Mouse (Mus musculus) erythroblast, embryonic 14.5 days (primary cell): ENCODE data around the gene Oas1d. TPM values are rescaled to one million over a fixed set of nuclear protein-coding genes. Genes with fewer than 3 reads are reported as not detected.
"Not testable (repeated sequence)": the region's sequence is repeated elsewhere in the genome, so short reads cannot be mapped to it uniquely, and the experiment has no call there.

ENCODE experiments used
- H3K27me3 ChIP-seq: 2 replicates; pipeline ENCODE4 v1.6.1; 2012; ENCODE audit warnings: inconsistent platforms; ENCODE audit not compliant: control insufficient read depth
- H3K36me3 ChIP-seq: 2 replicates; pipeline ENCODE4 v1.6.1; 2012; ENCODE audit warnings: mild to moderate bottlenecking, inconsistent platforms; ENCODE audit not compliant: control insufficient read depth
- H3K4me1 ChIP-seq: 2 replicates; pipeline ENCODE4 v1.6.1; 2012; ENCODE audit warnings: inconsistent platforms; ENCODE audit not compliant: control insufficient read depth
- H3K4me3 ChIP-seq: replicated peaks from 2 replicates; pipeline ENCODE3; 2012; ENCODE audit warnings: moderate library complexity, mild to moderate bottlenecking, inconsistent platforms
- H3K9me3 ChIP-seq: 2 replicates; pipeline ENCODE4 v1.6.1; 2012; ENCODE audit warnings: low read length, inconsistent platforms, mixed read lengths; ENCODE audit not compliant: control insufficient read depth
- GATA1 ChIP-seq: IDR thresholded peaks from 2 replicates; pipeline ENCODE4 v1.6.1; 2012; ENCODE audit warnings: low read length, inconsistent platforms, mixed read lengths
- TAL1 ChIP-seq: IDR thresholded peaks from 3 replicates; pipeline ENCODE4 v1.6.1; 2012; ENCODE audit warnings: low read length, inconsistent platforms, mixed read lengths
- polyA plus RNA-seq: library from polyadenylated mRNA; stranded (reverse); fragments of >175 nt; gene quantifications from 2 replicates; pipeline ENCODE4 v1.2.3, GENCODE M21; 2012

The Oas1d gene
- not detected in 2 replicates for polyA plus RNA-seq

- not testable (repeated sequence) for H3K36me3 ChIP-seq, H3K4me3 ChIP-seq, H3K4me1 ChIP-seq, H3K27me3 ChIP-seq, H3K9me3 ChIP-seq
Observed at GRCm38 (mm10) chr5:120914204-120914603, at the start of gene Oas1d. Gene Oas1d, plus strand, starts transcription at chr5:120914536.

GRCm38 (mm10) chr5:120865336-120865860 is 48.9 kb upstream of the Oas1d start:
- no peaks in the 10 kb centered on the region for H3K27me3 ChIP-seq
- no peaks in the 10 kb centered on the region for H3K36me3 ChIP-seq
- H3K4me3 ChIP-seq, result no peak overlapping the region
- H3K9me3 ChIP-seq, result no peaks in the 10 kb centered on the region; the same call in 1 of the 2 replicates
- no peak for TF ChIP-seq TAL1
- no peak for TF ChIP-seq GATA1
- H3K4me1 ChIP-seq, result no peaks in the 10 kb centered on the region

GRCm38 (mm10) chr5:120869436-120870015 is 44.8 kb upstream of the Oas1d start:
- no peaks in the 10 kb centered on the region for H3K27me3 ChIP-seq
- no peaks in the 10 kb centered on the region for H3K36me3 ChIP-seq
- H3K9me3 ChIP-seq, result no peaks in the 10 kb centered on the region; the same call in 1 of the 2 replicates
- TF ChIP-seq GATA1 (no peak), TAL1 (no peak)
- no peaks in the 10 kb centered on the region for H3K4me1 ChIP-seq
- H3K4me3 ChIP-seq, result no peak overlapping the region

GRCm38 (mm10) chr5:120870081-120870480 is 44.3 kb upstream of the Oas1d start:
- Histone ChIP-seq H3K27me3 (no peaks in the 10 kb centered on the region), H3K9me3 (no peaks in the 10 kb centered on the region; the same call in 1 of the 2 replicates), H3K4me3 (no peak overlapping the region), H3K36me3 (no peaks in the 10 kb centered on the region), H3K4me1 (no peaks in the 10 kb centered on the region)
- no peak for TF ChIP-seq GATA1
- no peak for TF ChIP-seq TAL1

- Histone ChIP-seq H3K9me3 (no peaks in the 10 kb centered on the region; the same call in 1 of the 2 replicates), H3K27me3 (no peaks in the 10 kb centered on the region)
- TF ChIP-seq GATA1, result no peak
- TF ChIP-seq TAL1, result no peak
Observed at GRCm38 (mm10) chr5:120870782-120871181, 43.6 kb upstream of the Oas1d start.

GRCm38 (mm10) chr5:120871469-120871868 is 42.9 kb upstream of the Oas1d start:
- H3K4me3 ChIP-seq, result no peak overlapping the region
- TF ChIP-seq TAL1 (no peak), GATA1 (no peak)
- H3K9me3 ChIP-seq, result no peaks in the 10 kb centered on the region; the same call in 1 of the 2 replicates
- no peaks in the 10 kb centered on the region for H3K27me3 ChIP-seq
- no peaks in the 10 kb centered on the region for H3K4me1 ChIP-seq
- H3K36me3 ChIP-seq, result no peaks in the 10 kb centered on the region

More at GRCm38 (mm10) chr5:120870782-120871181, 43.6 kb upstream of the Oas1d start:
- no peaks in the 10 kb centered on the region for H3K36me3 ChIP-seq
- no peaks in the 10 kb centered on the region for H3K4me1 ChIP-seq
- no peak overlapping the region for H3K4me3 ChIP-seq

GRCm38 (mm10) chr5:120876839-120877238 is 37.5 kb upstream of the Oas1d start:
- not testable (repeated sequence) for H3K4me1 ChIP-seq, H3K9me3 ChIP-seq, H3K27me3 ChIP-seq, H3K36me3 ChIP-seq, H3K4me3 ChIP-seq

GRCm38 (mm10) chr5:120877407-120877806 is 36.9 kb upstream of the Oas1d start:
- H3K4me1 ChIP-seq, H3K9me3 ChIP-seq, H3K4me3 ChIP-seq, H3K27me3 ChIP-seq, H3K36me3 ChIP-seq: not testable (repeated sequence)

- H3K27me3 ChIP-seq, H3K9me3 ChIP-seq, H3K4me3 ChIP-seq, H3K36me3 ChIP-seq, H3K4me1 ChIP-seq: not testable (repeated sequence)
Observed at GRCm38 (mm10) chr5:120878803-120879202, 35.5 kb upstream of the Oas1d start.

GRCm38 (mm10) chr5:120881681-120882080 is 32.7 kb upstream of the Oas1d start:
- not testable (repeated sequence) for H3K36me3 ChIP-seq, H3K9me3 ChIP-seq, H3K4me3 ChIP-seq, H3K27me3 ChIP-seq, H3K4me1 ChIP-seq

GRCm38 (mm10) chr5:120887413-120887812 is 26.9 kb upstream of the Oas1d start, which contains the start of gene Oas1g:
Gene Oas1g, minus strand, starts transcription at chr5:120887613.
- H3K27me3 ChIP-seq, H3K9me3 ChIP-seq, H3K4me1 ChIP-seq, H3K4me3 ChIP-seq, H3K36me3 ChIP-seq: not testable (repeated sequence)
